Mouse (Mus musculus): Measurements from ENCODE around the gene Ckap2. TPM values are rescaled to one million over a fixed set of nuclear protein-coding genes. Genes with fewer than 3 reads are reported as not detected.

Gene Ckap2
- total and polyA plus RNA-seq, 2 experiments = 0.18 to 0.65 TPM

DNA sequence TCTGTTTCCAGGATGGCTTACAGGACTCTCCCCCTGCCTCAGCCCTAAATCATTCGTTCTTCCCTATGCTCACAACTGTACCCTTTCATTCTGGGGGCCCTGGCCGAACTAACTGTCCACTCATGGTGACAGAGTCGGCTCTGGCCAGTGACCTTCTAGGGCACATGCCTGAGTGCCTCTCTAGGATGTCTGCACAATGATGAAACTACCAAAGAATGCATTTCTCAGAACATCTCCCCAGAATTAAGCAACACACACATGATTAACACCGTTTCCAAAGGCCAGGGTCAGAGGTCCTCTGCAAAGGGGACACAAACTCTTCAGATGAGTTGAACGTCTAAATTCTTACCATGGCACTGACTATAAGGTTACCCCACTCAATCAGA lies 50.9 kb downstream of the Ckap2 start:
- 70% methylated on average over 5 of the region's 5 CpGs for WGBS
- TF ChIP-seq CTCF (IDR thresholded peaks at IDR 0.05; ENCODE audit: low read depth, low read length) (no peak), POLR2A (IDR thresholded peaks at IDR 0.05; ENCODE audit: extremely low read depth, insufficient read depth, low read length) (no peak)
- Histone ChIP-seq H3K4me1 (ENCODE audit: control insufficient read depth, insufficient read depth, low read length) (no peaks in the 10 kb centered on the region), H3K36me3 (ENCODE audit: control insufficient read depth, insufficient read depth, low read length) (no peaks in the 10 kb centered on the region), H3K27ac (replicated peaks; ENCODE audit: insufficient read depth, low read depth, low read length) (no peak overlapping the region), H3K4me3 (ENCODE audit: insufficient read depth, low read depth, low read length) (no peak overlapping the region), H3K9ac (ENCODE audit: low read depth, low read length) (no peak overlapping the region), H3K27me3 (ENCODE audit: control insufficient read depth, insufficient read depth, low read length) (no peaks in the 10 kb centered on the region), H3K79me2 (ENCODE audit: control insufficient read depth, insufficient read depth, low read length) (no peaks in the 10 kb centered on the region)
- DNase-seq (ENCODE audit: extremely low read depth, low read depth, low spot score) = no peak

DNA sequence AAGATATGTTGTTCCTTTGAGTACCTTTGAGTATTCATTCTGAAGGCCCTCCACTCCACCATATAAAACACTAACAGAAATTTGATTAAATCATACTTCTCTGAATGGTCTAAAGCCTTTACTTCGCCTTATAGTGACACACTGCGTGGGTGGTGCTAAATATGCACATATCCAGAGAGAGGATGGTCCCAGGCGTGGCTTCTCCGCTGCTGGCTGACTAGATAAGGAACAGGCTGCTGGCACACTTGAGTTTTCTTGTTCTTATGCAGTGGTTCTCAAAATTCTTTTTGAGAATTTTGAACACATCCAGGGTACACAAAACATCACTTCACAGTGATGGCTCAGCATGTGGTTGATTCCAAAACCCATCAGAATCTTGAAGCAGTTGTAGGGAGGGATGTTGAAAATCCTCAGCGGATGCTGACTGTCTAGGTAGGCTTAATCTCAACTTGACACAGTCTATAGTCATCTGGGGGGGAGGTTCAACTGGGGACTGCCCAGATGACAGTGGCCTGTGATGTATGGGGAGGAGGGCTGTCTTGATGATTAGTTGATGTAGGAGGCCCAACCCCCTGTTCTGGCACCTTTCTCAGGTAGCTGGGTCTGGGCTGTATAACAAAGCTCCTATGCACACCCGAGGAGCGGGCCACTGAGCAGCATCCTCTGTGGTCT lies 51.4 kb downstream of the Ckap2 start:
- Histone ChIP-seq H3K4me1 (ENCODE audit: control insufficient read depth, insufficient read depth, low read length) (no peaks in the 10 kb centered on the region), H3K27me3 (ENCODE audit: control insufficient read depth, insufficient read depth, low read length) (no peaks in the 10 kb centered on the region), H3K27ac (replicated peaks; ENCODE audit: insufficient read depth, low read depth, low read length) (no peak overlapping the region), H3K36me3 (ENCODE audit: control insufficient read depth, insufficient read depth, low read length) (no peaks in the 10 kb centered on the region), H3K79me2 (ENCODE audit: control insufficient read depth, insufficient read depth, low read length) (no peaks in the 10 kb centered on the region), H3K4me3 (ENCODE audit: insufficient read depth, low read depth, low read length) (no peak overlapping the region), H3K9ac (ENCODE audit: low read depth, low read length) (no peak overlapping the region)
- TF ChIP-seq POLR2A (IDR thresholded peaks at IDR 0.05; ENCODE audit: extremely low read depth, insufficient read depth, low read length) = no peak
- no peak for TF ChIP-seq CTCF (IDR thresholded peaks at IDR 0.05; ENCODE audit: low read depth, low read length)
- 90% methylated on average over 7 of the region's 7 CpGs for WGBS
- DNase-seq (ENCODE audit: extremely low read depth, low read depth, low spot score) = no peak

DNA sequence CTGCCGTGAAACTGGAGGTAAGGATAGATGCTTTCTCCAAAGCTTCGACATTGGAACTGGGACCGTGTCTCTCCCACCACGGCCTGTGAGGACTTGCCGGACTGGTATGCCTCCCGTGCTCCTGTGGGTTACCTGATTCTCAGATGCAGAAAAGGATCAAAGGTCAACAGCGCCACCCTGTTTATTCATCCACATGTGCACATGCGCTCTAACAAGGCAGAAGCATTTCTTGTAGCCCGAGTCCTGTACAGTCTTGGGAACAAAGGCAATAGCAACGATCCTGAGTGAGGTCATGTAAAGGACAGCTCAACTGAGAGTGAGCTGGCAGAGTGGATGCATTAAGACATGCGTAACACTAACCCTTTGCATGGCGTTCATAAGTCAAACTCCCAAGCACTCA lies 53.6 kb downstream of the Ckap2 start:
- H3K27ac ChIP-seq (replicated peaks; ENCODE audit: insufficient read depth, low read depth, low read length) = no peak overlapping the region
- no peaks in the 10 kb centered on the region for H3K27me3 ChIP-seq (ENCODE audit: control insufficient read depth, insufficient read depth, low read length)
- no peak for DNase-seq (ENCODE audit: extremely low read depth, low read depth, low spot score)
- H3K4me3 ChIP-seq (ENCODE audit: insufficient read depth, low read depth, low read length) = no peak overlapping the region
- no peaks in the 10 kb centered on the region for H3K36me3 ChIP-seq (ENCODE audit: control insufficient read depth, insufficient read depth, low read length)
- WGBS = 86% methylated on average over 12 of the region's 12 CpGs
- no peak overlapping the region for H3K9ac ChIP-seq (ENCODE audit: low read depth, low read length)
- no peaks in the 10 kb centered on the region for H3K4me1 ChIP-seq (ENCODE audit: control insufficient read depth, insufficient read depth, low read length)
- no peaks in the 10 kb centered on the region for H3K79me2 ChIP-seq (ENCODE audit: control insufficient read depth, insufficient read depth, low read length)
- no peak for TF ChIP-seq CTCF (IDR thresholded peaks at IDR 0.05; ENCODE audit: low read depth, low read length)
- TF ChIP-seq POLR2A (IDR thresholded peaks at IDR 0.05; ENCODE audit: extremely low read depth, insufficient read depth, low read length) = no peak

DNA sequence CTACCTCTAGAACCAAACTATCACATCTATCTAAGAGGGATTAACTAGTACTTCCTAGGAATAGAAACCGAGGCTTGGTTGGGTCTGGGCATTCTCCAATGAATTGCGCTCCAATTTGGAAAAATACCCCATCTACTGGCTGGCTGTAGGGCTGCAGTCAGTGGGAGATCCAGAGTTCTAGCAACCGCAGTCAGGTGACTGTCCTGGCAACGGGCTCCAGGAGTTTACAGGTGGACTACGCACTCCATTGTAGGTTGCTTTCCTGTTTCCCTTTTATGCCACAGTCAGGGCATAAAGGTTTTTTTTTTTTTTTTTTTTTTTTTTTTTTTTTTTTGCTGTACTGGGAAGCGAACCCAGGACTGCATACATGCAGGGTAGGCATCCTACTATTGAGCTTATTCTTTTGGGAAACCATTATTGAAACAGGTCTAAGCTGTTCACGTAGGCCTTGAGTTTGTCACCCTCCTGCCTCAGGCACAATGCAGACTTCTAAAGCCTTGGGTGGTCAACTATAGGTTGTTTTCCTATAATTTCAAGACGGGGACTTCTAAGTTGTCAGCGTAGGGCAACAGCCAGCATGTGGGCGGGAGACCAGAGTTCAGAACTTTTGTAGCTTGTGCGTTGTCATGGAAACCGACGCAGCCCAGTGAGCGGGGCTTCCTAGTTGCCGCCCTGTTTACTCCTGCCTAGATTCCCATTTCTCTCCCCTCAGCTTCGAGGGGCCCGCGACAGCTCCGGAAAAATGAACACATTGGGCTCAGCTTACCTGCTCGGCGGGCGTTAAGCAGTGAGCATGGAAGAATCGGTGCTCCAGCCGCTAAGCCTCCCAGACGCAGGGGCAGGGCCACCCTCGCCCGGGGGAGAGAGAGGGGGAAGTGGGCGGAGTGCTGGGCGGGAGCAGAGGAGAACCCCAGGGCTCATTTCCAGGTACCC lies 61.1 kb downstream of the Ckap2 start, which contains the start of gene Nek5:
Nek5 (minus strand) TSS at position 834 of the 933 bp plus-strand sequence.
- TF ChIP-seq POLR2A (IDR thresholded peaks at IDR 0.05; ENCODE audit: extremely low read depth, insufficient read depth, low read length) (no peak), CTCF (IDR thresholded peaks at IDR 0.05; ENCODE audit: low read depth, low read length) (peak; percentile 73)
- 3% methylated on average over 29 of the region's 29 CpGs for WGBS
- peak; percentile 79 for DNase-seq (ENCODE audit: extremely low read depth, low read depth, low spot score)
- no peaks in the 10 kb centered on the region for H3K4me1 ChIP-seq (ENCODE audit: control insufficient read depth, insufficient read depth, low read length)
- peak within 1 kb of the TSS; percentile 55 for H3K9ac ChIP-seq (ENCODE audit: low read depth, low read length)
- no peaks in the 10 kb centered on the region for H3K79me2 ChIP-seq (ENCODE audit: control insufficient read depth, insufficient read depth, low read length)
- no peaks in the 10 kb centered on the region for H3K36me3 ChIP-seq (ENCODE audit: control insufficient read depth, insufficient read depth, low read length)
- no peak within 1 kb of the TSS for H3K27ac ChIP-seq (replicated peaks; ENCODE audit: insufficient read depth, low read depth, low read length)
- H3K4me3 ChIP-seq (ENCODE audit: insufficient read depth, low read depth, low read length) = peak within 1 kb of the TSS; percentile 63
- no peaks in the 10 kb centered on the region for H3K27me3 ChIP-seq (ENCODE audit: control insufficient read depth, insufficient read depth, low read length)

Other genes starting within 250 kb of the Ckap2 start
- not detected in 2 replicates for gene Defb35, start 247.5 kb downstream of the Ckap2 start, total RNA-seq (2014; rRNA removed)
- not detected in 2 replicates for gene Defb35, start 247.5 kb downstream of the Ckap2 start, polyA plus RNA-seq (2012; rRNA removed)
- not detected in 2 replicates for gene Defb13, start 239.1 kb downstream of the Ckap2 start, total RNA-seq (2014; rRNA removed)
- not detected in 2 replicates for gene Defb13, start 239.1 kb downstream of the Ckap2 start, polyA plus RNA-seq (2012; rRNA removed)
- gene Fam90a1a, start 227.1 kb downstream of the Ckap2 start, total RNA-seq (2014; rRNA removed) = not detected in 2 replicates
- not detected in 2 replicates for gene Fam90a1a, start 227.1 kb downstream of the Ckap2 start, polyA plus RNA-seq (2012; rRNA removed)
- not detected in 2 replicates for gene Ccdc70, start 216.0 kb downstream of the Ckap2 start, total RNA-seq (2014; rRNA removed)
- not detected in 2 replicates for gene Ccdc70, start 216.0 kb downstream of the Ckap2 start, polyA plus RNA-seq (2012; rRNA removed)
- 9.8 and 14.5 TPM in 2 replicates for gene Atp7b, start 125.5 kb downstream of the Ckap2 start, total RNA-seq (2014; rRNA removed)
- 10.7 and 12.5 TPM in 2 replicates for gene Atp7b, start 125.5 kb downstream of the Ckap2 start, polyA plus RNA-seq (2012; rRNA removed)
- gene Alg11, start 125.1 kb downstream of the Ckap2 start, total RNA-seq (2014; rRNA removed) = 15.2 and 22.2 TPM in 2 replicates
- gene Alg11, start 125.1 kb downstream of the Ckap2 start, polyA plus RNA-seq (2012; rRNA removed) = 4.8 and 11.6 TPM in 2 replicates
- gene Nek5, start 60.8 kb downstream of the Ckap2 start, total RNA-seq (2014; rRNA removed) = 0.20 and 0.28 TPM in 2 replicates
- gene Nek5, start 60.8 kb downstream of the Ckap2 start, polyA plus RNA-seq (2012; rRNA removed) = 0.04 and 0.10 TPM in 2 replicates
- 1.1 and 1.5 TPM in 2 replicates for gene Nek3, start 19.4 kb downstream of the Ckap2 start, total RNA-seq (2014; rRNA removed)
- 0.56 and 0.71 TPM in 2 replicates for gene Nek3, start 19.4 kb downstream of the Ckap2 start, polyA plus RNA-seq (2012; rRNA removed)
- 11.2 and 14.4 TPM in 2 replicates for gene Vps36, start 7.0 kb upstream of the Ckap2 start, total RNA-seq (2014; rRNA removed)
- gene Vps36, start 7.0 kb upstream of the Ckap2 start, polyA plus RNA-seq (2012; rRNA removed) = 7.0 and 7.8 TPM in 2 replicates
- gene Thsd1, start 41.5 kb upstream of the Ckap2 start, total RNA-seq (2014; rRNA removed) = 2.1 and 2.5 TPM in 2 replicates
- 1.9 and 2.1 TPM in 2 replicates for gene Thsd1, start 41.5 kb upstream of the Ckap2 start, polyA plus RNA-seq (2012; rRNA removed)
- not detected in 2 replicates for gene Tpte, start 97.6 kb upstream of the Ckap2 start, total RNA-seq (2014; rRNA removed)
- not detected in 2 replicates for gene Tpte, start 97.6 kb upstream of the Ckap2 start, polyA plus RNA-seq (2012; rRNA removed)
- 228 and 265 TPM in 2 replicates for gene Slc25a15, start 212.8 kb upstream of the Ckap2 start, total RNA-seq (2014; rRNA removed)
- 107 and 143 TPM in 2 replicates for gene Slc25a15, start 212.8 kb upstream of the Ckap2 start, polyA plus RNA-seq (2012; rRNA removed)
- 34.9 and 35.7 TPM in 2 replicates for gene Mrps31, start 225.5 kb upstream of the Ckap2 start, total RNA-seq (2014; rRNA removed)
- gene Mrps31, start 225.5 kb upstream of the Ckap2 start, polyA plus RNA-seq (2012; rRNA removed) = 9.4 and 9.5 TPM in 2 replicates

Measured in liver, adult 2 months (tissue).